Mouse (Mus musculus): ENCODE measurements around the gene Clnk. TPM values are rescaled to one million over a fixed set of nuclear protein-coding genes. Genes with fewer than 3 reads are reported as not detected.
"Not testable (repeated sequence)": the region's sequence is repeated elsewhere in the genome, so short reads cannot be mapped to it uniquely, and the experiment has no call there.

The Clnk gene
- not detected in 2 replicates for polyA plus RNA-seq (2015; fragmentation: Nextera tagmentation; extraction: Ambion mirVana)

GRCm38 (mm10) chr5:38876622-38877021 is at the start of gene Clnk:
TSS of gene Clnk (minus strand) at chr5:38876812.
- no peak for ATAC-seq (ENCODE audit: insufficient number of reproducible peaks, insufficient read depth, low FRiP score, low TSS enrichment, low read depth)
- Histone ChIP-seq H3K27me3 (no peaks in the 10 kb centered on the region), H3K36me3 (no peaks in the 10 kb centered on the region), H3K27ac (no peak within 1 kb of the TSS), H3K4me3 (no peak within 1 kb of the TSS), H3K9me3 (no peaks in the 10 kb centered on the region), H3K4me2 (no peak within 1 kb of the TSS), H3K4me1 (peaks cover 3% of the 10 kb centered on the region), H3K9ac (no peak within 1 kb of the TSS)
- 81% methylated on average over 11 of the region's 11 CpGs for WGBS

- ATAC-seq (ENCODE audit: insufficient number of reproducible peaks, insufficient read depth, low FRiP score, low TSS enrichment, low read depth), result no peak
- WGBS, result 47% methylated on average over 3 of the region's 3 CpGs
- Histone ChIP-seq H3K4me1 (no peaks in the 10 kb centered on the region), H3K27me3 (no peaks in the 10 kb centered on the region), H3K9ac (no peak overlapping the region), H3K27ac (no peak overlapping the region), H3K4me3 (no peak overlapping the region), H3K36me3 (no peaks in the 10 kb centered on the region), H3K9me3 (no peaks in the 10 kb centered on the region), H3K4me2 (no peak overlapping the region)
Measured at GRCm38 (mm10) chr5:38905271-38905670, 28.7 kb upstream of the Clnk start.

GRCm38 (mm10) chr5:38904528-38905044 is 28.0 kb upstream of the Clnk start:
- no peaks in the 10 kb centered on the region for H3K4me1 ChIP-seq
- no peak overlapping the region for H3K9ac ChIP-seq
- no peak overlapping the region for H3K4me3 ChIP-seq
- H3K9me3 ChIP-seq, result no peaks in the 10 kb centered on the region
- H3K4me2 ChIP-seq, result no peak overlapping the region
- 85% methylated on average over 3 of the region's 3 CpGs for WGBS
- no peaks in the 10 kb centered on the region for H3K36me3 ChIP-seq
- no peaks in the 10 kb centered on the region for H3K27me3 ChIP-seq
- H3K27ac ChIP-seq, result no peak overlapping the region
- no peak for ATAC-seq (ENCODE audit: insufficient number of reproducible peaks, insufficient read depth, low FRiP score, low TSS enrichment, low read depth)

- WGBS, result 85% methylated on average over 3 of the region's 3 CpGs
- H3K4me3 ChIP-seq, result no peak overlapping the region
- no peaks in the 10 kb centered on the region for H3K9me3 ChIP-seq
- no peaks in the 10 kb centered on the region for H3K36me3 ChIP-seq
- H3K27ac ChIP-seq, result no peak overlapping the region
- no peaks in the 10 kb centered on the region for H3K4me1 ChIP-seq
- H3K4me2 ChIP-seq, result no peak overlapping the region
- H3K9ac ChIP-seq, result no peak overlapping the region
- no peak for ATAC-seq (ENCODE audit: insufficient number of reproducible peaks, insufficient read depth, low FRiP score, low TSS enrichment, low read depth)
- no peaks in the 10 kb centered on the region for H3K27me3 ChIP-seq
Measured at GRCm38 (mm10) chr5:38902889-38903288, 26.3 kb upstream of the Clnk start.

- H3K27me3 ChIP-seq, result no peaks in the 10 kb centered on the region
- no peaks in the 10 kb centered on the region for H3K36me3 ChIP-seq
- no peak overlapping the region for H3K9ac ChIP-seq
- no peak overlapping the region for H3K27ac ChIP-seq
- WGBS, result 64% methylated on average over 2 of the region's 2 CpGs
- H3K4me1 ChIP-seq, result no peaks in the 10 kb centered on the region
- H3K4me3 ChIP-seq, result no peak overlapping the region
- H3K4me2 ChIP-seq, result no peak overlapping the region
- no peak for ATAC-seq (ENCODE audit: insufficient number of reproducible peaks, insufficient read depth, low FRiP score, low TSS enrichment, low read depth)
- H3K9me3 ChIP-seq, result no peaks in the 10 kb centered on the region
Measured at GRCm38 (mm10) chr5:38899051-38899450, 22.4 kb upstream of the Clnk start.

- H3K4me1 ChIP-seq, result no peaks in the 10 kb centered on the region
- no peaks in the 10 kb centered on the region for H3K27me3 ChIP-seq
- no peak for ATAC-seq (ENCODE audit: insufficient number of reproducible peaks, insufficient read depth, low FRiP score, low TSS enrichment, low read depth)
- H3K4me2 ChIP-seq, result no peak overlapping the region
- H3K9ac ChIP-seq, result no peak overlapping the region
- H3K36me3 ChIP-seq, result no peaks in the 10 kb centered on the region
- no peak overlapping the region for H3K27ac ChIP-seq
- no peaks in the 10 kb centered on the region for H3K9me3 ChIP-seq
- H3K4me3 ChIP-seq, result no peak overlapping the region
- 84% methylated on average over 1 of the region's 1 CpGs for WGBS
Measured at GRCm38 (mm10) chr5:38888646-38889045, 12.0 kb upstream of the Clnk start.

- no peaks in the 10 kb centered on the region for H3K27me3 ChIP-seq
- H3K9ac ChIP-seq, result no peak overlapping the region
- no peak overlapping the region for H3K4me2 ChIP-seq
- no peak overlapping the region for H3K4me3 ChIP-seq
- H3K27ac ChIP-seq, result no peak overlapping the region
- peaks cover 8% of the 10 kb centered on the region for H3K4me1 ChIP-seq
- 75% methylated on average over 2 of the region's 2 CpGs for WGBS
- no peaks in the 10 kb centered on the region for H3K36me3 ChIP-seq
- no peaks in the 10 kb centered on the region for H3K9me3 ChIP-seq
- ATAC-seq (ENCODE audit: insufficient number of reproducible peaks, insufficient read depth, low FRiP score, low TSS enrichment, low read depth), result no peak
Measured at GRCm38 (mm10) chr5:38886623-38887275, 10.1 kb upstream of the Clnk start.

- not testable (repeated sequence) for H3K36me3 ChIP-seq; ATAC-seq (ENCODE audit: insufficient number of reproducible peaks, insufficient read depth, low FRiP score, low TSS enrichment, low read depth); H3K4me2 ChIP-seq; H3K27ac ChIP-seq; H3K27me3 ChIP-seq; H3K9ac ChIP-seq; H3K4me3 ChIP-seq; H3K9me3 ChIP-seq
- peaks cover 13% of the 10 kb centered on the region for H3K4me1 ChIP-seq
- 86% methylated on average over 1 of the region's 1 CpGs for WGBS
Measured at GRCm38 (mm10) chr5:38882635-38883034, 6.0 kb upstream of the Clnk start.

- no peak overlapping the region for H3K9ac ChIP-seq
- H3K4me2 ChIP-seq, result no peak overlapping the region
- H3K9me3 ChIP-seq, result no peaks in the 10 kb centered on the region
- peaks cover 13% of the 10 kb centered on the region for H3K4me1 ChIP-seq
- H3K36me3 ChIP-seq, result no peaks in the 10 kb centered on the region
- H3K27me3 ChIP-seq, result no peaks in the 10 kb centered on the region
- WGBS, result 40% methylated on average over 4 of the region's 4 CpGs
- H3K4me3 ChIP-seq, result no peak overlapping the region
- H3K27ac ChIP-seq, result peak overlapping the region; percentile 62
- peak; percentile 70; the same call in 1 of the 2 replicates for ATAC-seq (ENCODE audit: insufficient number of reproducible peaks, insufficient read depth, low FRiP score, low TSS enrichment, low read depth)
Measured at GRCm38 (mm10) chr5:38881728-38882620, 5.4 kb upstream of the Clnk start.

GRCm38 (mm10) chr5:38881416-38881727 is 4.8 kb upstream of the Clnk start:
- H3K27me3 ChIP-seq, result no peaks in the 10 kb centered on the region
- no peak overlapping the region for H3K4me3 ChIP-seq
- H3K4me2 ChIP-seq, result no peak overlapping the region
- ATAC-seq (ENCODE audit: insufficient number of reproducible peaks, insufficient read depth, low FRiP score, low TSS enrichment, low read depth), result no peak
- H3K4me1 ChIP-seq, result peaks cover 13% of the 10 kb centered on the region
- H3K9ac ChIP-seq, result no peak overlapping the region
- H3K36me3 ChIP-seq, result no peaks in the 10 kb centered on the region
- peak overlapping the region; percentile 62; the same call in 1 of the 2 replicates for H3K27ac ChIP-seq
- 62% methylated on average over 1 of the region's 1 CpGs for WGBS
- no peaks in the 10 kb centered on the region for H3K9me3 ChIP-seq

- Histone ChIP-seq H3K27ac (no peak overlapping the region), H3K4me1 (peaks cover 13% of the 10 kb centered on the region), H3K4me3 (no peak overlapping the region), H3K9ac (no peak overlapping the region), H3K36me3 (no peaks in the 10 kb centered on the region), H3K27me3 (no peaks in the 10 kb centered on the region), H3K4me2 (no peak overlapping the region), H3K9me3 (no peaks in the 10 kb centered on the region)
- no peak for ATAC-seq (ENCODE audit: insufficient number of reproducible peaks, insufficient read depth, low FRiP score, low TSS enrichment, low read depth)
- WGBS, result 63% methylated on average over 11 of the region's 11 CpGs
Measured at GRCm38 (mm10) chr5:38879989-38880706, 3.5 kb upstream of the Clnk start.
